Mouse (Mus musculus) adrenal gland, adult 10 weeks (tissue): ENCODE results near the gene Ergic2. TPM values are rescaled to one million over a fixed set of nuclear protein-coding genes. Genes with fewer than 3 reads are reported as not detected.

Experiments
- polyA plus RNA-seq: library from polyadenylated mRNA; stranded (reverse); fragments of 350-450 nt; fragmentation: Illumina TruSeq; extraction: RNeasy Lipid Tissue Mini Kit (QIAGEN cat#74804); gene quantifications from one replicate; pipeline ENCODE4 v1.2.3, GENCODE M21; 2014; ENCODE audit warnings: low read depth, low replicate concordance

The Ergic2 gene
- 278 TPM for polyA plus RNA-seq

DNA sequence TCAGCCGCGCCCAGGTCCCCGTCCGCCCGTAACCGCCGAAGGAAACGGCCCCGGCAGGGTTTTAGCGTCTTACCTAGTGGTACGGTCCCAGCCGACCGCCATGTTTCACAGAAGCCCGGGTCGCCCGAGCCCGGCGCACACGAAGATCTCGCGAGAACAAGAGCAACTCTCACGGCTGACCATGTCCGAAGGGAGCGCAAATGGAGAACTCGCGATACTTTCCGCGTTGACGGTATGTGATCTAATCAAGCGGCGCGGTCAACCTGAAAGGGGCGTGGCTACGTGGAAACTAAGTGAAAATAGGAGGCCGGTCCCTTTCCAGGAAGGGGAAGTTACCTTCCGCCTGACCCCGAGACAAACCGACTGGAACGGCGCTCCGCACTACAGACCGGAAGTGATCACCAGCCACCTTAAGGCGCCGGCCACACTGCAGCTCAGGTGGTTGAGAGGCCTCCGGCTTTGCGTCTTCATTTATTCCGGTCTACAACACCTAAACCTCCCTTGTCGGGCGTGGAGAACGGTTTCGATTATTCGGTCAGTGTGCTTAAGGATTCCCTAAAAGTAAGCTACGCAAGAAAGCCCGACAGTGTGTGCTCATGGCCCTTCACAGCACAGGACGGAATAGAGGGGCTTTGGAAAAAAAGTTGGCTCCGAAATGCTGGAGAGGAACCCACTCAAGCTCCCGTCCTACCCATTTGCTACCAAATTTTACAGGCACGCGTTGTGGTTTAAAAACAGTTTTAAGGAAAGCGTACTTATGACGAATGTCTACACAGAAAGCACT is at the start of gene Ergic2:
TSS of gene Ergic2 (minus strand) at position 478 of the 784 bp plus-strand sequence.

Other genes starting within 250 kb of the Ergic2 start
- gene Far2, start 165.1 kb downstream of the Ergic2 start, polyA plus RNA-seq = 2.7 TPM
- gene Tmtc1, start 232.0 kb upstream of the Ergic2 start, polyA plus RNA-seq = 21.7 TPM